Mouse (Mus musculus) embryonic facial prominence, embryonic 11.5 days (tissue): ENCODE measurements around the gene Slc16a3. TPM values are rescaled to one million over a fixed set of nuclear protein-coding genes. Genes with fewer than 3 reads are reported as not detected.

ENCODE experiments used
- ATAC-seq: fragments of 200-750 bp; cut with Nextera tagmentation; replicated peaks from 2 replicates; pipeline ENCODE4 v1.8.0; 2017; ENCODE audit warnings: low read depth; ENCODE audit not compliant: insufficient number of reproducible peaks, low FRiP score, low TSS enrichment
- DNase-seq: peaks from one replicate; pipeline ENCODE4 v3.0.0-alpha.2; 2015; ENCODE audit warnings: low spot score
- H3K27ac ChIP-seq: fragments of 300-500 bp; sonication (generic); replicated peaks from 2 replicates; pipeline ENCODE4 v1.5.1; 2014; ENCODE audit warnings: mild to moderate bottlenecking, low read depth, low read length, control low read depth
- H3K27me3 ChIP-seq: fragments of 300-500 bp; sonication (generic); 2 replicates; pipeline ENCODE4 v1.6.1; 2014; ENCODE audit warnings: mild to moderate bottlenecking, low read length, moderate library complexity, mixed read lengths; ENCODE audit not compliant: control insufficient read depth, insufficient read depth
- H3K36me3 ChIP-seq: fragments of 300-500 bp; sonication (generic); replicated peaks from 2 replicates; pipeline ENCODE4 v1.6.1; 2014; ENCODE audit warnings: low read depth, mild to moderate bottlenecking, low read length, moderate library complexity, mixed read lengths; ENCODE audit not compliant: control insufficient read depth, insufficient read depth
- H3K4me1 ChIP-seq: fragments of 300-500 bp; sonication (generic); 2 replicates; pipeline ENCODE4 v1.6.1; 2014; ENCODE audit warnings: low read length, mixed read lengths; ENCODE audit not compliant: control insufficient read depth, insufficient read depth
- H3K4me2 ChIP-seq: fragments of 300-500 bp; sonication (generic); 2 replicates; pipeline ENCODE4 v1.6.1; 2014; ENCODE audit warnings: low read depth, mild to moderate bottlenecking, control low read depth, low read length, moderate library complexity
- H3K4me3 ChIP-seq: fragments of 300-500 bp; sonication (generic); 2 replicates; pipeline ENCODE4 v1.5.1; 2014; ENCODE audit warnings: low read depth, low read length, control low read depth
- H3K9ac ChIP-seq: fragments of 300-500 bp; sonication (generic); replicated peaks from 2 replicates; pipeline ENCODE4 v1.6.1; 2014; ENCODE audit warnings: mild to moderate bottlenecking, control low read depth, low read length
- H3K9me3 ChIP-seq: fragments of 300-500 bp; sonication (generic); replicated peaks from 2 replicates; pipeline ENCODE4 v1.6.1; 2016; ENCODE audit warnings: mild to moderate bottlenecking, low read length, inconsistent platforms, mixed read lengths; ENCODE audit not compliant: control insufficient read depth
- WGBS: fragments of 180-500 bp; shearing (Covaris S2); extraction: QIAGEN DNeasy Blood & Tissue Kit; methylation state at CpG from one replicate; pipeline ENCODE4 v1.1.7; 2014; 5-methylcytosine and 5-hydroxymethylcytosine counted together
- polyA plus RNA-seq: library from polyadenylated mRNA; unstranded; fragments of >200 nt; fragmentation: Nextera tagmentation; extraction: Ambion mirVana; gene quantifications from 2 replicates; pipeline ENCODE4 v1.2.1, GENCODE M21; 2014

Slc16a3 gene
- polyA plus RNA-seq, 1 experiment from 2014 or later = 30.7 TPM

GRCm38 (mm10) chr11:120993080-120993479, 44.8 kb downstream of the Slc16a3 start:
- no peak for DNase-seq
- Histone ChIP-seq H3K4me1 (peaks cover 5% of the 10 kb centered on the region), H3K9me3 (no peaks in the 10 kb centered on the region), H3K4me2 (no peak overlapping the region), H3K27ac (no peak overlapping the region), H3K9ac (no peak overlapping the region), H3K36me3 (no peaks in the 10 kb centered on the region), H3K4me3 (no peak overlapping the region), H3K27me3 (no peaks in the 10 kb centered on the region)
- no peak for ATAC-seq
- 93% methylated on average over 3 of the region's 3 CpGs for WGBS

- no peaks in the 10 kb centered on the region for H3K9me3 ChIP-seq
- no peaks in the 10 kb centered on the region for H3K27me3 ChIP-seq
- ATAC-seq (no peak), DNase-seq (no peak)
- H3K9ac ChIP-seq = no peak overlapping the region
- no peaks in the 10 kb centered on the region for H3K36me3 ChIP-seq
- H3K27ac ChIP-seq = no peak overlapping the region
- H3K4me2 ChIP-seq = no peak overlapping the region
- WGBS = 92% methylated on average over 5 of the region's 5 CpGs
- peaks cover 5% of the 10 kb centered on the region for H3K4me1 ChIP-seq
- H3K4me3 ChIP-seq = no peak overlapping the region
Measured at GRCm38 (mm10) chr11:120993586-120993985, 45.3 kb downstream of the Slc16a3 start.

- Histone ChIP-seq H3K4me3 (no peak overlapping the region), H3K4me1 (peaks cover 5% of the 10 kb centered on the region), H3K27ac (no peak overlapping the region), H3K9me3 (no peaks in the 10 kb centered on the region), H3K4me2 (no peak overlapping the region), H3K27me3 (no peaks in the 10 kb centered on the region), H3K9ac (no peak overlapping the region), H3K36me3 (no peaks in the 10 kb centered on the region)
- DNase-seq (no peak), ATAC-seq (no peak)
- 71% methylated on average over 6 of the region's 6 CpGs for WGBS
Measured at GRCm38 (mm10) chr11:120994741-120995140, 46.5 kb downstream of the Slc16a3 start.

GRCm38 (mm10) chr11:121001966-121002365, 53.7 kb downstream of the Slc16a3 start:
- Histone ChIP-seq H3K27ac (no peak overlapping the region), H3K4me2 (no peak overlapping the region), H3K9me3 (no peaks in the 10 kb centered on the region), H3K27me3 (no peaks in the 10 kb centered on the region), H3K36me3 (no peaks in the 10 kb centered on the region), H3K9ac (no peak overlapping the region), H3K4me1 (no peaks in the 10 kb centered on the region), H3K4me3 (no peak overlapping the region)
- DNase-seq (no peak), ATAC-seq (no peak)
- WGBS = 73% methylated on average over 4 of the region's 4 CpGs

GRCm38 (mm10) chr11:121004281-121004680, 56.0 kb downstream of the Slc16a3 start:
- no peak for DNase-seq
- Histone ChIP-seq H3K36me3 (no peaks in the 10 kb centered on the region), H3K4me2 (no peak overlapping the region), H3K9me3 (no peaks in the 10 kb centered on the region), H3K4me3 (no peak overlapping the region), H3K27ac (no peak overlapping the region), H3K27me3 (no peaks in the 10 kb centered on the region), H3K4me1 (no peaks in the 10 kb centered on the region), H3K9ac (no peak overlapping the region)
- ATAC-seq = no peak
- 68% methylated on average over 5 of the region's 5 CpGs for WGBS

GRCm38 (mm10) chr11:121006184-121006583, 57.9 kb downstream of the Slc16a3 start:
- H3K36me3 ChIP-seq = no peaks in the 10 kb centered on the region
- no peak overlapping the region for H3K4me2 ChIP-seq
- H3K9me3 ChIP-seq = no peaks in the 10 kb centered on the region
- no peaks in the 10 kb centered on the region for H3K4me1 ChIP-seq
- DNase-seq (no peak), ATAC-seq (no peak)
- no peak overlapping the region for H3K9ac ChIP-seq
- WGBS = 74% methylated on average over 6 of the region's 6 CpGs
- H3K27ac ChIP-seq = no peak overlapping the region
- H3K4me3 ChIP-seq = no peak overlapping the region
- H3K27me3 ChIP-seq = no peaks in the 10 kb centered on the region

GRCm38 (mm10) chr11:121010044-121010755, 61.9 kb downstream of the Slc16a3 start:
- ATAC-seq = no peak
- no peak overlapping the region for H3K4me2 ChIP-seq
- H3K27me3 ChIP-seq = no peaks in the 10 kb centered on the region
- no peaks in the 10 kb centered on the region for H3K36me3 ChIP-seq
- DNase-seq = no peak
- no peak overlapping the region for H3K27ac ChIP-seq
- WGBS = 86% methylated on average over 3 of the region's 3 CpGs
- no peak overlapping the region for H3K9ac ChIP-seq
- H3K4me3 ChIP-seq = no peak overlapping the region
- H3K4me1 ChIP-seq = no peaks in the 10 kb centered on the region
- no peaks in the 10 kb centered on the region for H3K9me3 ChIP-seq
